Mouse (Mus musculus) limb, embryonic 13.5 days (tissue): Measurements from ENCODE around the gene D430041D05Rik. TPM values are rescaled to one million over a fixed set of nuclear protein-coding genes. Genes with fewer than 3 reads are reported as not detected.
"Not testable (repeated sequence)": the region's sequence is repeated elsewhere in the genome, so short reads cannot be mapped to it uniquely, and the experiment has no call there.

ENCODE experiments used
- ATAC-seq: fragments of 200-750 bp; cut with Nextera tagmentation; 2 replicates; pipeline ENCODE4 v1.8.0; 2017; ENCODE audit warnings: low read depth, moderate number of reproducible peaks, moderate TSS enrichment; ENCODE audit not compliant: low FRiP score
- H3K27ac ChIP-seq: fragments of 300-500 bp; sonication (generic); 2 replicates; pipeline ENCODE4 v1.5.1; 2015; ENCODE audit warnings: inconsistent platforms, mild to moderate bottlenecking, moderate library complexity
- H3K27me3 ChIP-seq: fragments of 300-500 bp; sonication (generic); 2 replicates; pipeline ENCODE4 v1.6.1; 2015; ENCODE audit warnings: mild to moderate bottlenecking, inconsistent platforms
- H3K36me3 ChIP-seq: fragments of 300-500 bp; sonication (generic); 2 replicates; pipeline ENCODE4 v1.6.1; 2015; ENCODE audit warnings: inconsistent platforms, mild to moderate bottlenecking, moderate library complexity
- H3K4me1 ChIP-seq: fragments of 300-500 bp; sonication (generic); 2 replicates; pipeline ENCODE4 v1.6.1; 2015; ENCODE audit warnings: inconsistent platforms
- H3K4me2 ChIP-seq: fragments of 300-500 bp; sonication (generic); replicated peaks from 2 replicates; pipeline ENCODE4 v1.6.1; 2015; ENCODE audit warnings: inconsistent platforms, mild to moderate bottlenecking, moderate library complexity
- H3K4me3 ChIP-seq: fragments of 300-500 bp; sonication (generic); 2 replicates; pipeline ENCODE4 v1.5.1; 2015; ENCODE audit warnings: moderate library complexity, mild to moderate bottlenecking, inconsistent platforms
- H3K9ac ChIP-seq: fragments of 300-500 bp; sonication (generic); 2 replicates; pipeline ENCODE4 v1.6.1; 2015; ENCODE audit warnings: mild to moderate bottlenecking, inconsistent platforms
- H3K9me3 ChIP-seq: fragments of 300-500 bp; sonication (generic); 2 replicates; pipeline ENCODE4 v1.6.1; 2016; ENCODE audit warnings: inconsistent platforms
- WGBS: fragments of 180-500 bp; shearing (Covaris S2); methylation state at CpG from one replicate; pipeline ENCODE4 v1.1.7; 2015; 5-methylcytosine and 5-hydroxymethylcytosine counted together
- polyA plus RNA-seq: library from polyadenylated mRNA; unstranded; fragments of >200 nt; fragmentation: Nextera tagmentation; extraction: Ambion mirVana; gene quantifications from 2 replicates; pipeline ENCODE4 v1.2.1, GENCODE M21; 2015

Gene D430041D05Rik
- polyA plus RNA-seq, 1 experiment from 2014 or later, result 0.97 TPM

- Histone ChIP-seq H3K4me2 (no peak overlapping the region), H3K9me3 (no peaks in the 10 kb centered on the region), H3K4me1 (peaks cover 11% of the 10 kb centered on the region), H3K27ac (no peak overlapping the region), H3K4me3 (no peak overlapping the region), H3K27me3 (peaks cover 17% of the 10 kb centered on the region), H3K36me3 (no peaks in the 10 kb centered on the region), H3K9ac (no peak overlapping the region)
- ATAC-seq, result no peak
- 56% methylated on average over 6 of the region's 6 CpGs for WGBS
Measured at GRCm38 (mm10) chr2:104120312-104120711, 290.5 kb downstream of the D430041D05Rik start.

DNA sequence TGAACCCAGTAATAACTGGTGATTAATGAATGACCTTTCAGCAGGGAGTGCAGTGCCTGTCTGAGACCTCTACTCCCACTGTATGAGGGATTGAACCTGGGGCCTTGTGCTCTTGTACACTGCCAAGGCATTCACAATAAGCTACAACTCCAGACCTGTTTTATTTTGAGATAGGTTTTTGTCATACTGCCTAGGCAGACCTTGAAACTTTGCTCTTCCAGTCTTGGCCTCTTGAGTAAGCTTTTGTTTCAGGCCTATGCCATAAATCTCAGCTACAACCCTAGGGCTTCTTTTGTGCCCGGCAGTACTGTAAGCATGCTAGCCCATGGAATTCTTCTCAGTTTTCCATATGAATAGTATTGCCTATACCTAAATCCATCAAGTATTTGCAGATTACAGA is 291.7 kb downstream of the D430041D05Rik start:
- 49% methylated on average over 1 of the region's 1 CpGs for WGBS
- H3K4me3 ChIP-seq, result no peak overlapping the region
- peaks cover 11% of the 10 kb centered on the region for H3K4me1 ChIP-seq
- H3K27me3 ChIP-seq, result peaks cover 7% of the 10 kb centered on the region
- no peaks in the 10 kb centered on the region for H3K9me3 ChIP-seq
- no peak for ATAC-seq
- H3K9ac ChIP-seq, result no peak overlapping the region
- no peak overlapping the region for H3K4me2 ChIP-seq
- no peak overlapping the region for H3K27ac ChIP-seq
- no peaks in the 10 kb centered on the region for H3K36me3 ChIP-seq

GRCm38 (mm10) chr2:104117173-104117572 is 293.6 kb downstream of the D430041D05Rik start:
- H3K27me3 ChIP-seq, ATAC-seq, H3K4me2 ChIP-seq, H3K4me3 ChIP-seq, H3K4me1 ChIP-seq, H3K9ac ChIP-seq, H3K27ac ChIP-seq, H3K36me3 ChIP-seq, H3K9me3 ChIP-seq: not testable (repeated sequence)

DNA sequence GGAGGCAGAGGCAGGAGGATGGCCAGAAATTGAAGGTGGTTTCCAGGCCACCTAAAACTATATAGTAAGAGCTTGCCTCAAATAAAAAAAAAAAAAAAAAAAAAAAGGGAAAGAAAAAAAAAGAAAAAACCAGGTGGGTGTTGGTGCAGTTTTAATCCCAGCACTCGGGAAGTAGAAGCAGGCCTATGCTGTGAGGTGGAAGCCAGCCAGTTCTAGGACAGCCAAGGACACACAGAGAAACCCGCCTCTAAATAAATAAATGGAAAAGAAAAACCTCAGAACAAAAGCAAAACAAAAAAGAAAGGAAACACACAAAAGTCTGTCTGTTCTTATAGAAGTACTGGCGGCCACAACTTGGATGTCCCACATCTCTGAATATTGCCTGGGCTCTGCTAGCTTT is 295.9 kb downstream of the D430041D05Rik start:
- 86% methylated on average over 3 of the region's 3 CpGs for whole genome bisulfite sequencing
- Histone ChIP-seq H3K4me2 (no peak overlapping the region), H3K4me1 (no peaks in the 10 kb centered on the region), H3K27ac (no peak overlapping the region), H3K4me3 (no peak overlapping the region), H3K27me3 (no peaks in the 10 kb centered on the region), H3K36me3 (no peaks in the 10 kb centered on the region), H3K9ac (no peak overlapping the region), H3K9me3 (no peaks in the 10 kb centered on the region)
- no peak for ATAC-seq

GRCm38 (mm10) chr2:104113563-104113962 is 297.2 kb downstream of the D430041D05Rik start:
- ATAC-seq, H3K4me1 ChIP-seq, H3K27ac ChIP-seq, H3K9ac ChIP-seq, H3K27me3 ChIP-seq, H3K4me2 ChIP-seq, H3K36me3 ChIP-seq, H3K9me3 ChIP-seq, H3K4me3 ChIP-seq: not testable (repeated sequence)

- ATAC-seq, H3K36me3 ChIP-seq, H3K27ac ChIP-seq, H3K9me3 ChIP-seq, H3K4me3 ChIP-seq, H3K4me1 ChIP-seq, H3K4me2 ChIP-seq, H3K9ac ChIP-seq, H3K27me3 ChIP-seq: not testable (repeated sequence)
- no CpG with 5 or more reads among the region's 1 CpGs for WGBS
Measured at GRCm38 (mm10) chr2:104111170-104111797, 299.5 kb downstream of the D430041D05Rik start.

DNA sequence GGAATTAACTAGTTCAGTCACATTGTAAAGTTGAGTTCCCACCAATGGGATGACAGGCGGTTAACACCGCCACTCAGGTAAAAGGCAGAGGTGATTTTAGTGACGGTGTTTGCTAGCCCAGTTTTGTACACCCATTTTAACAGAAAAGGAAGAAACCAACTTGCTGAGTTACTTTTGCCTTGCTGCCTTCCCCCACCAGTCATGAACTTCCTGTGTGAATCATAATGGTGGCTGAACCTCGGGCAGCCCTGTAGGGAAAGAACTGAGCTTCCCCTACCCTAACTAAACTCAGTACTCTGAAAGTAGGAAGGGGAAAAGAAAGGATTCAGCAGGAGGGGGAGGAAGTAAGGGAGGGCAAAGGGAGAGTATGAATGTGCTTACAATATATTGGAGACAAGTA is 300.8 kb downstream of the D430041D05Rik start:
- H3K27me3 ChIP-seq, result no peaks in the 10 kb centered on the region
- no peak overlapping the region for H3K27ac ChIP-seq
- no peaks in the 10 kb centered on the region for H3K4me1 ChIP-seq
- WGBS, result 74% methylated on average over 4 of the region's 4 CpGs
- H3K36me3 ChIP-seq, result no peaks in the 10 kb centered on the region
- no peak overlapping the region for H3K4me3 ChIP-seq
- H3K9ac ChIP-seq, result no peak overlapping the region
- no peaks in the 10 kb centered on the region for H3K9me3 ChIP-seq
- H3K4me2 ChIP-seq, result no peak overlapping the region
- no peak for ATAC-seq

- H3K4me1 ChIP-seq, result no peaks in the 10 kb centered on the region
- no peak overlapping the region for H3K4me2 ChIP-seq
- H3K9me3 ChIP-seq, result no peaks in the 10 kb centered on the region
- H3K9ac ChIP-seq, result no peak overlapping the region
- H3K4me3 ChIP-seq, result no peak overlapping the region
- 62% methylated on average over 2 of the region's 2 CpGs for WGBS
- H3K27me3 ChIP-seq, result no peaks in the 10 kb centered on the region
- H3K36me3 ChIP-seq, result no peaks in the 10 kb centered on the region
- H3K27ac ChIP-seq, result no peak overlapping the region
- ATAC-seq, result no peak
Measured at GRCm38 (mm10) chr2:104109528-104109927, 301.3 kb downstream of the D430041D05Rik start.

DNA sequence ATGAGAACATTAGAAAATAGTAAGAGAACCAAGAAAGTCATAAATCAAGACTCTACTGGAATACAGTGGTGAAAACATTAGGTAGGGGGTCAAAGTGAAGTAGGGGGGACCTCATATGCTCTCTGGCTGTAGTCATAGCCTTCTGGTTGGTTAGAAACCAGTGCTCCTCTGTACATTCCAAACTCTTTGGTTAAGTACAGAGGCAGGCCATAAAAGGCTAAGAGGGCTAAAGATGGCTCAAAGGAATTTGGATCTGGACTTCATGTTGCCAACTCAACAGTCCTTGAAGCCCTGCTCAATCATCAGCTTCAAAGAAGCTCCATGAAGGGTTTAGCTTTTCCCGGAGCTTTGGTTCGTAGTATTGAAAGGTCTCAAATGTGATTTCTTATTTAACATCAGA is 301.8 kb downstream of the D430041D05Rik start:
- H3K27ac ChIP-seq, H3K4me2 ChIP-seq, H3K4me1 ChIP-seq, ATAC-seq, H3K9me3 ChIP-seq, H3K27me3 ChIP-seq, H3K4me3 ChIP-seq, H3K36me3 ChIP-seq, H3K9ac ChIP-seq: not testable (repeated sequence)
- 59% methylated on average over 2 of the region's 2 CpGs for WGBS

GRCm38 (mm10) chr2:104104800-104105199 is 306.0 kb downstream of the D430041D05Rik start:
- no peak overlapping the region for H3K4me3 ChIP-seq
- H3K9ac ChIP-seq, result no peak overlapping the region
- WGBS, result 81% methylated on average over 6 of the region's 6 CpGs
- H3K4me1 ChIP-seq, result 0 out of 2 replicates have a peak, but pooled peaks cover 2% of the 10 kb centered on the region
- no peak overlapping the region for H3K4me2 ChIP-seq
- no peaks in the 10 kb centered on the region for H3K27me3 ChIP-seq
- ATAC-seq, result no peak
- no peaks in the 10 kb centered on the region for H3K36me3 ChIP-seq
- H3K9me3 ChIP-seq, result no peaks in the 10 kb centered on the region
- H3K27ac ChIP-seq, result no peak overlapping the region

- ATAC-seq, result no peak
Measured at GRCm38 (mm10) chr2:104099946-104100345, 310.9 kb downstream of the D430041D05Rik start.

GRCm38 (mm10) chr2:104099231-104099585 is 311.6 kb downstream of the D430041D05Rik start:
- no peak overlapping the region for H3K4me3 ChIP-seq
- 94% methylated on average over 2 of the region's 2 CpGs for WGBS
- ATAC-seq, result no peak
- H3K4me2 ChIP-seq, result no peak overlapping the region
- no peaks in the 10 kb centered on the region for H3K36me3 ChIP-seq
- H3K27ac ChIP-seq, result no peak overlapping the region
- H3K4me1 ChIP-seq, result peaks cover 13% of the 10 kb centered on the region
- no peak overlapping the region for H3K9ac ChIP-seq
- no peaks in the 10 kb centered on the region for H3K9me3 ChIP-seq
- no peaks in the 10 kb centered on the region for H3K27me3 ChIP-seq

More at GRCm38 (mm10) chr2:104099946-104100345, 310.9 kb downstream of the D430041D05Rik start:
- whole genome bisulfite sequencing, result 53% methylated on average over 1 of the region's 1 CpGs
- Histone ChIP-seq H3K27ac (no peak overlapping the region), H3K36me3 (no peaks in the 10 kb centered on the region), H3K9ac (no peak overlapping the region), H3K4me3 (no peak overlapping the region), H3K4me2 (no peak overlapping the region), H3K27me3 (no peaks in the 10 kb centered on the region), H3K9me3 (no peaks in the 10 kb centered on the region), H3K4me1 (peaks cover 13% of the 10 kb centered on the region)

GRCm38 (mm10) chr2:104098529-104099230 is 312.1 kb downstream of the D430041D05Rik start:
- WGBS, result 37% methylated on average over 3 of the region's 3 CpGs
- Histone ChIP-seq H3K4me1 (peaks cover 13% of the 10 kb centered on the region), H3K36me3 (no peaks in the 10 kb centered on the region), H3K27ac (no peak overlapping the region), H3K27me3 (no peaks in the 10 kb centered on the region), H3K9me3 (no peaks in the 10 kb centered on the region), H3K4me2 (no peak overlapping the region), H3K9ac (no peak overlapping the region), H3K4me3 (no peak overlapping the region)
- no peak for ATAC-seq
